8 mouse cellular contexts compared by ENCODE assay signal in the genomic region with DNA sequence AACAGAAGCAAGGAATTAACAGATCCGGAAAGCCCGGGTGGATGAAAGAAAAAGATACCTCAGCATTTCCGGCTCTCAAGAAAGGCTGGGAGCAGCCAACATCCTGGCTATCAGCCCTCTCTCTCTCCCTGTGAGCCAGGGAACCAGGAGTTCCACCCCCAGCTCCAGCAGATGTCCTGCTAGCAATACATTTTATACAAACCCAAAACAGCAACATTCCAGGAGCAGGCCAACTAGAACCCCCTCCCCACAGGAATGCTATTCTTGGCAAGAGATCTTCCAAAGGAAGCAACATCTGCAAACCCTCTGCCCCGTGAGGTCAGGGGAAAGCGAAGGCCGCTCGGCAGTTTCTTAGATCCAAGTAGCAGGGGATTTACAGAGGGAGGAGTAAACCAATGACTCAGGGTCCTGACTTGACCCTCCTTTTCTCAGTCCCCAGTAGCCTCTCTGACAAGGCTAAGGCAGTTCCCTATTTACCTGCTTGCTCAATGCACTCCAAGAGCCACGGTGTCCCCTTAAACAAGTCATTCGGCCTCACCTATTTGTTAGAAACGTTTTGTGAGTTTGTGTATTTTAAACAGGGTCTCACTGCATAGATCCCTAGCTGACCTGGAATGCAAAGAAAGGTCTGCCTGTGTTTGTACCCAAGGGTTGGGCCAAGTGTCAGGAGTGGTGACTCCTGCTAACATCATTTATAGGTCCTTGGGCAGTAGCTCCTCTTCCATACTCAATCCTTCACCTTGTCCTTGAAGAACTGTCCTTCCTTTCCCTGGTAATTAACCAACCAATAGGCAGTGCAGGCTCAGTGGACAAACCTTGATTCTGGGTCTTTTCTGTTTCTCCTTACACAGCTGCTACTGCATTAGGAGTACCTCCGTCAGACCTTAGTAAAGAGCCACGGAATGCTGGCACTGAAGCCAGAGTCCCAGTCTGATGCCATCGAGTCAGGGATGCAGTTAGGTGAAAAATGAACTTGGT. TPM values are rescaled to one million over a fixed set of nuclear protein-coding genes. Genes with fewer than 3 reads are reported as not detected.
DNase-seq lines count a peak whose midpoint lies in the region; ATAC-seq and TF ChIP-seq lines count a peak whose summit lies in the region.

No protein-coding gene starts in this region.

- peaks cover 48% of the 10 kb centered on the region for H3K36me3 ChIP-seq in heart, embryonic 16.5 days (ENCODE audit: control insufficient read depth, insufficient read depth)
- H3K36me3 ChIP-seq in liver, embryonic 13.5 days: peaks cover 49% of the 10 kb centered on the region
- H3K36me3 ChIP-seq in thymus, adult 2 months (ENCODE audit: control insufficient read depth, insufficient read depth, low read length): peaks cover 49% of the 10 kb centered on the region

- no peaks in the 10 kb centered on the region for H3K27me3 ChIP-seq in heart, embryonic 16.5 days (ENCODE audit: control insufficient read depth, insufficient read depth, low read length)
- H3K27me3 ChIP-seq in liver, embryonic 13.5 days: no peaks in the 10 kb centered on the region
- H3K27me3 ChIP-seq in thymus, adult 2 months (ENCODE audit: control insufficient read depth, insufficient read depth, low read length): no peaks in the 10 kb centered on the region

- peaks cover 12% of the 10 kb centered on the region for H3K4me1 ChIP-seq in heart, embryonic 16.5 days (ENCODE audit: control insufficient read depth, insufficient read depth, low read length)
- peaks cover 4% of the 10 kb centered on the region; the same call in 1 of the 2 replicates for H3K4me1 ChIP-seq in liver, embryonic 13.5 days (replicated peaks)
- peaks cover 36% of the 10 kb centered on the region for H3K4me1 ChIP-seq in thymus, adult 2 months (replicated peaks; ENCODE audit: control insufficient read depth, insufficient read depth, low read length)

- no peak for TF ChIP-seq POLR2A in thymus, adult 2 months (IDR thresholded peaks at IDR 0.05; ENCODE audit: control insufficient read depth, extremely low read depth, insufficient read depth, low read length, poor library complexity)

- no peak overlapping the region for H3K9ac ChIP-seq in heart, embryonic 16.5 days (ENCODE audit: low read length)
- no peak overlapping the region for H3K9ac ChIP-seq in liver, embryonic 13.5 days

- no peak for TF ChIP-seq CTCF in thymus, adult 2 months (IDR thresholded peaks at IDR 0.05; ENCODE audit: borderline replicate concordance, control insufficient read depth, extremely low read depth, insufficient read depth, low read length, poor library complexity)

- no peak overlapping the region for H3K4me3 ChIP-seq in heart, embryonic 16.5 days (ENCODE audit: low read length)
- H3K4me3 ChIP-seq in liver, embryonic 13.5 days (replicated peaks): no peak overlapping the region
- H3K4me3 ChIP-seq in thymus, adult 2 months (ENCODE audit: control insufficient read depth, insufficient read depth, low read length): no peak overlapping the region

- H3K27ac ChIP-seq in heart, embryonic 16.5 days (ENCODE audit: low read length): peak overlapping the region; percentile 34
- H3K27ac ChIP-seq in liver, embryonic 13.5 days: peak overlapping the region; percentile 9; the same call in 1 of the 2 replicates
- H3K27ac ChIP-seq in thymus, adult 2 months (ENCODE audit: control insufficient read depth, insufficient read depth, low read length): no peak overlapping the region

- ATAC-seq in heart, embryonic 16.5 days (replicated peaks; ENCODE audit: extremely low read depth, insufficient read depth, low FRiP score): peak; percentile 46; the same call in 1 of the 2 replicates
- ATAC-seq in liver, embryonic 13.5 days (ENCODE audit: low read depth): no peak
- no peak for ATAC-seq in monocyte, adult 5-6 weeks (replicated peaks; ENCODE audit: insufficient number of reproducible peaks, low FRiP score, low TSS enrichment, poor library complexity, severe bottlenecking)

- WGBS in heart, embryonic 16.5 days: 48% methylated on average over 13 of the region's 13 CpGs
- 71% methylated on average over 13 of the region's 13 CpGs for WGBS in liver, embryonic 13.5 days (ENCODE audit: insufficient replicate concordance)
- 87% methylated on average over 13 of the region's 13 CpGs for WGBS in thymus, adult 2 months

- DNase-seq in adrenal gland, postnatal 10 days: peak; percentile 42
- no peak for DNase-seq in adrenal gland, adult 8-10 months
- peak; percentile 54 for DNase-seq in ovary, adult 18-20 months (ENCODE audit: low spot score)
- DNase-seq in ovary, postnatal 10 days (ENCODE audit: low spot score): no peak
- no peak for DNase-seq in liver, embryonic 13.5 days
- no peak for DNase-seq in thymus, adult 2 months

- H3K9me3 ChIP-seq in heart, embryonic 16.5 days (replicated peaks; ENCODE audit: control insufficient read depth, low read length): no peaks in the 10 kb centered on the region
- no peaks in the 10 kb centered on the region for H3K9me3 ChIP-seq in liver, embryonic 13.5 days (replicated peaks)

- H3K4me2 ChIP-seq in heart, embryonic 16.5 days (ENCODE audit: low read depth, low read length): no peak overlapping the region
- no peak overlapping the region for H3K4me2 ChIP-seq in liver, embryonic 13.5 days

RNA-seq across cellular contexts. Expression of gene Il34, which starts 3.1 kb away (rescaled TPM):
- 1 to 10 TPM; 8.6 to 9.9 TPM for total RNA-seq in adrenal gland, postnatal 10 days (2021)
- total RNA-seq in adrenal gland, adult 8-10 months (2022): 100 to 1,000 TPM in 1 of 4 experiments, 10 to 100 TPM in 3; 51.6 to 101 (median 76.5) TPM
- 1.5 and 1.9 TPM in 2 replicates for polyA plus RNA-seq in heart, embryonic 16.5 days (2015; fragmentation: Nextera tagmentation; extraction: Ambion mirVana)
- polyA plus RNA-seq in liver, embryonic 13.5 days (2015; fragmentation: Nextera tagmentation; extraction: Ambion mirVana): 0.06 and 0.14 TPM in 2 replicates
- total RNA-seq in monocyte, adult 5-6 weeks (2017): not detected in 3 replicates
- polyA plus RNA-seq in thymus, adult 2 months (2012; rRNA removed): 23.2 and 29.3 TPM in 2 replicates

RNA-seq across cellular contexts. Expression of gene Cog4, which starts 37.6 kb away (rescaled TPM):
- total RNA-seq in adrenal gland, postnatal 10 days (2021): 10 to 100 TPM; 75.3 to 89.4 TPM
- total RNA-seq in adrenal gland, adult 8-10 months (2022): 100 to 1,000 TPM in 1 of 4 experiments, 10 to 100 TPM in 3; 76.3 to 100 (median 88.2) TPM
- 61.5 and 66.4 TPM in 2 replicates for polyA plus RNA-seq in heart, embryonic 16.5 days (2015; fragmentation: Nextera tagmentation; extraction: Ambion mirVana)
- polyA plus RNA-seq in liver, embryonic 13.5 days (2015; fragmentation: Nextera tagmentation; extraction: Ambion mirVana): 32.0 and 36.5 TPM in 2 replicates
- 31.6 to 42.9 TPM (median 40.7 TPM) in 3 replicates for total RNA-seq in monocyte, adult 5-6 weeks (2017)
- 34.0 and 38.3 TPM in 2 replicates for polyA plus RNA-seq in thymus, adult 2 months (2012; rRNA removed)

RNA-seq across cellular contexts. Expression of gene Sf3b3, which starts 37.8 kb away (rescaled TPM):
- total RNA-seq in adrenal gland, postnatal 10 days (2021): 10 to 100 TPM; 61.0 to 74.0 TPM
- total RNA-seq in adrenal gland, adult 8-10 months (2022): 10 to 100 TPM; 68.4 to 87.8 (median 77.1) TPM
- 82.8 and 88.1 TPM in 2 replicates for polyA plus RNA-seq in heart, embryonic 16.5 days (2015; fragmentation: Nextera tagmentation; extraction: Ambion mirVana)
- polyA plus RNA-seq in liver, embryonic 13.5 days (2015; fragmentation: Nextera tagmentation; extraction: Ambion mirVana): 75.4 and 92.7 TPM in 2 replicates
- 79.7 to 124 TPM (median 114 TPM) in 3 replicates for total RNA-seq in monocyte, adult 5-6 weeks (2017)
- 78.5 and 82.0 TPM in 2 replicates for polyA plus RNA-seq in thymus, adult 2 months (2012; rRNA removed)

Comparison
In these comparisons a context has a peak if more than half of its experiments do, and no peak if none do; other contexts are left out.
1. DNase-seq: peak in adrenal gland, postnatal 10 days (single experiment) and ovary, adult 18-20 months (single experiment); none in adrenal gland, adult 8-10 months (single experiment), ovary, postnatal 10 days (single experiment), liver, embryonic 13.5 days (single experiment) and thymus, adult 2 months (single experiment).